Mouse (Mus musculus) limb, embryonic 15.5 days (tissue): ENCODE measurements at regions not wholly inside any gene's neighbourhood (a gene's known extent, or its start where the extent isn't known, plus 50 kb on each side); places are given as distances from the start of the nearest gene placed in this dataset.

ENCODE experiments used
- ATAC-seq: fragments of 200-750 bp; cut with Nextera tagmentation; 2 replicates; pipeline ENCODE4 v1.8.0; 2017; ENCODE audit warnings: low read depth, moderate TSS enrichment; ENCODE audit not compliant: insufficient number of reproducible peaks, low FRiP score, low TSS enrichment
- H3K27ac ChIP-seq: fragments of 300-500 bp; sonication (generic); 2 replicates; pipeline ENCODE4 v1.5.1; 2015; ENCODE audit warnings: moderate library complexity, mild to moderate bottlenecking, inconsistent platforms
- H3K27me3 ChIP-seq: fragments of 300-500 bp; sonication (generic); 2 replicates; pipeline ENCODE4 v1.6.1; 2015; ENCODE audit warnings: inconsistent platforms
- H3K36me3 ChIP-seq: fragments of 300-500 bp; sonication (generic); 2 replicates; pipeline ENCODE4 v1.6.1; 2015; ENCODE audit warnings: inconsistent platforms
- H3K4me1 ChIP-seq: fragments of 300-500 bp; sonication (generic); 2 replicates; pipeline ENCODE4 v1.6.1; 2015; ENCODE audit warnings: inconsistent platforms
- H3K4me2 ChIP-seq: fragments of 300-500 bp; sonication (generic); 2 replicates; pipeline ENCODE4 v1.6.1; 2015; ENCODE audit warnings: mild to moderate bottlenecking, inconsistent platforms
- H3K4me3 ChIP-seq: fragments of 300-500 bp; sonication (generic); 2 replicates; pipeline ENCODE4 v1.5.1; 2015; ENCODE audit warnings: mild to moderate bottlenecking, inconsistent platforms
- H3K9ac ChIP-seq: fragments of 300-500 bp; sonication (generic); 2 replicates; pipeline ENCODE4 v1.6.1; 2015; ENCODE audit warnings: inconsistent platforms
- H3K9me3 ChIP-seq: fragments of 300-500 bp; sonication (generic); 2 replicates; pipeline ENCODE4 v1.6.1; 2016; ENCODE audit warnings: inconsistent platforms
- WGBS: fragments of 180-500 bp; shearing (Covaris S2); methylation state at CpG from one replicate; pipeline ENCODE4 v1.1.7; 2015; 5-methylcytosine and 5-hydroxymethylcytosine counted together

DNA sequence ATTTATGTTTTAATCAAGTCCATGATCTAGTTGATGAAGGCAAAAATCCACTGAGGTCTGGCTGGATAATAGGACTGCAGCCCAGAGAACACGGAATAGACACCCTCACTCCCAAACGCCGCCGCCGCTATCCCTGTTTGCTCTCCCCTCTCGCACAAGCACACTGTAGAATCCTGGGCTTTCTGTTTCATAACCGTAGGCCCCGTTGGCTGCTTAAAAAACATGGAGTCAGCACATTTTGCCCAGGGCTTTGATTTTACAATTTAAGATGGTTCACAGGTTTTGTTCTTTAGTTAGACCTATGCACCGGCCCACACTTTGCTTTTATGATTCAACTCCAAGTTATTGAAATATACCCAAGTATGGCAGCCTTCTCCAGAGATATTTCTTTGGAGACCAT, 229.6 kb downstream of the Ttll7 start:
- H3K9me3 ChIP-seq, result no peaks in the 10 kb centered on the region
- H3K27ac ChIP-seq, result no peak overlapping the region
- no peak overlapping the region for H3K9ac ChIP-seq
- no peaks in the 10 kb centered on the region for H3K4me1 ChIP-seq
- no peak overlapping the region for H3K4me2 ChIP-seq
- H3K27me3 ChIP-seq, result no peaks in the 10 kb centered on the region
- no peaks in the 10 kb centered on the region for H3K36me3 ChIP-seq
- WGBS, result 86% methylated on average over 9 of the region's 9 CpGs
- no peak for ATAC-seq
- H3K4me3 ChIP-seq, result no peak overlapping the region

- Histone ChIP-seq H3K36me3 (no peaks in the 10 kb centered on the region), H3K4me1 (no peaks in the 10 kb centered on the region), H3K27ac (no peak overlapping the region), H3K9me3 (no peaks in the 10 kb centered on the region), H3K4me3 (no peak overlapping the region), H3K9ac (no peak overlapping the region), H3K27me3 (no peaks in the 10 kb centered on the region), H3K4me2 (no peak overlapping the region)
- 55% methylated on average over 7 of the region's 7 CpGs for WGBS
- ATAC-seq, result no peak
Measured at GRCm38 (mm10) chr3:147082255-147082943, 230.2 kb downstream of the Ttll7 start.

DNA sequence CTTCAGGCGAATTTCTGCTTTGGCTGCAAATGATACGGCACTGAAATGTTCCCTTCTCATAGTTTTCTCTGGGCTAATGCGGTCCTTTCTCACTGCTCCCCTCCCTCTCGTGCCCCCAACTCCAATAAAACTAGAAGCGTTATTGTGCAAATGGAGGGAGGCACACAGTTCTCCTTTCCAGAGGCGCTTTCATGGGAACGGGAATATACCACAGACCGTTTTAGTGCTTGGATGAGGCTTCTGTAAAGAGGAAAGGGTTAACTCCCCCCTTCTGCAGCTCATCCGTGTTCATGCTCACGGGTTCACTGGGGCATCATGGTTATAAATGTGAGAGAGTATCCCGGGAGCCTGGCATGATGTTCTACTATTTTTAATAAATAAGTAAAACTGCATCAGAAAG, 231.2 kb downstream of the Ttll7 start:
- 36% methylated on average over 11 of the region's 11 CpGs for WGBS
- H3K9me3 ChIP-seq, result no peaks in the 10 kb centered on the region
- no peaks in the 10 kb centered on the region for H3K36me3 ChIP-seq
- no peaks in the 10 kb centered on the region for H3K27me3 ChIP-seq
- H3K4me2 ChIP-seq, result peak overlapping the region; percentile 8; the same call in 1 of the 2 replicates
- no peak overlapping the region for H3K4me3 ChIP-seq
- H3K27ac ChIP-seq, result no peak overlapping the region
- H3K4me1 ChIP-seq, result no peaks in the 10 kb centered on the region
- no peak for ATAC-seq
- H3K9ac ChIP-seq, result no peak overlapping the region

DNA sequence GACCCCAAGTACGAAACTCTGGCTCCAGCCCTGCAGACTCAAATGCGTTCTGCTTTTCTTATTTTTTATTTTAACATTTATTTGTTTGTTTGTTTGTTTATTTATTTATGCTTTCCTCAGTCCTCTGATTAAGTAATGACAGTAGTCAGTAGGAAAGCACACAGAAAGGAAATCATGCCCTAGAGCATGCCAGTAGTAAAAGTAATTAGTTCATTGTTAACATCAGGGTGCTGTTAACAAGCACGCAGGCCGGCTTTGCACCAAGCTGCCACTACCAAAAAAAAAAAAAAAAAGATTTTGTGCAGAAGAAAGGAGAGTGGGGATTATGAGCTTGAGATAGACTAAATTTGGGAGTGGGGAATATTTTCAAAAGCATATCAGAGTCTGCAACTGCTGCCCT, 231.7 kb downstream of the Ttll7 start:
- Histone ChIP-seq H3K36me3 (no peaks in the 10 kb centered on the region), H3K4me2 (no peak overlapping the region), H3K9me3 (no peaks in the 10 kb centered on the region), H3K27ac (no peak overlapping the region), H3K27me3 (no peaks in the 10 kb centered on the region), H3K4me1 (no peaks in the 10 kb centered on the region), H3K9ac (no peak overlapping the region), H3K4me3 (no peak overlapping the region)
- ATAC-seq, result no peak
- WGBS, result 56% methylated on average over 4 of the region's 4 CpGs

DNA sequence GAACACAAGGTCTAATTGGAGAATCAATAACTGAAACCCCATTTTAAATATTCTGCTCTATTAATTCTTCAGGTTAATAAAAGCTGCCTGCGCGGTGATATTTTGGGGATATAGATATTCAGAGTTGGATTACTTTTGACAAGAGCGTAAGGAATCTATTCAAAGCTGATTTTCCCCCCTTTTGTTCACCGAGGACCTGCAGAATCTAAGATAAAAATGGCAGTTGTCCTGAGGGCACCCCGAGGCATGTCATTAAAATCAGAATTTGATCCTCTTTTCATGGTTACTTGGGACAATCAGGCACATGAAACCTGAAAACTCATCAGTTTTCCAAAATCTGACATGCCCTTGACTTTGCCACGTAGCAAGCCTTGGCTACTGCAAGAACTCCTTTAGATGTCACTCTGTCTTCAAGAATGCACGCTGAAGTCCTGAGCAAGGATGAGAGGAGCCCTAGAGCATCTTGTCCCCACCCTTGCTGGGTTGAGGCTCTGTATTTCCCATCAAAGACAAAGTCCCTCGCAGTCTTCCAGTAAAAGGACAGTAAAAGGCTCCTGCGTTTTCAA, 232.5 kb downstream of the Ttll7 start:
- H3K4me2 ChIP-seq, result no peak overlapping the region
- ATAC-seq, result no peak
- 50% methylated on average over 9 of the region's 9 CpGs for WGBS
- no peaks in the 10 kb centered on the region for H3K9me3 ChIP-seq
- H3K27ac ChIP-seq, result no peak overlapping the region
- H3K27me3 ChIP-seq, result 0 out of 2 replicates have a peak, but pooled peaks cover 2% of the 10 kb centered on the region
- no peaks in the 10 kb centered on the region for H3K4me1 ChIP-seq
- H3K4me3 ChIP-seq, result no peak overlapping the region
- no peaks in the 10 kb centered on the region for H3K36me3 ChIP-seq
- no peak overlapping the region for H3K9ac ChIP-seq

DNA sequence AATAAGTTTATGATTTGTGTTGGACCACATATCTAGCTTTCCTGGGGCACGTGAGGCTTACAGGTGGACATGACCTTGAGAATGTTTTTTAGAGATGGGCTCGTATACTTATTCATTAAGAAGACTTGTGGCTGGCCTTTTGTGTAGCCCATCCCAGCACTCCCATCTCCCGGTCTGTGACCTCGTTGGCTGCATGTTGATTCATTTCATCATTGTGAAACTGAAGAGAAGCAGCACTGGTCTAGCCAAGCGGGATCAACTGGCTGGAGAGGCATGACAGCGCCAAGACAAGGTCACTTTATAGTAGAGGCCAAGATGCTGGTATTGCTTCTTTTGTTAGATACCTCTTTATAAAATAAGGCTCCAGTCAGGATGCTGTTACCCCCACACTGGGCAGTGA, 236.0 kb downstream of the Ttll7 start:
- Histone ChIP-seq H3K9me3 (no peaks in the 10 kb centered on the region), H3K4me2 (no peak overlapping the region), H3K9ac (no peak overlapping the region), H3K36me3 (no peaks in the 10 kb centered on the region), H3K27ac (no peak overlapping the region), H3K4me3 (no peak overlapping the region), H3K27me3 (0 out of 2 replicates have a peak, but pooled peaks cover 2% of the 10 kb centered on the region), H3K4me1 (0 out of 2 replicates have a peak, but pooled peaks cover 3% of the 10 kb centered on the region)
- 87% methylated on average over 6 of the region's 6 CpGs for WGBS
- ATAC-seq, result no peak

GRCm38 (mm10) chr3:147089716-147090115, 237.5 kb downstream of the Ttll7 start:
- Histone ChIP-seq H3K9me3 (no peaks in the 10 kb centered on the region), H3K9ac (no peak overlapping the region), H3K4me1 (0 out of 2 replicates have a peak, but pooled peaks cover 3% of the 10 kb centered on the region), H3K36me3 (no peaks in the 10 kb centered on the region), H3K4me2 (no peak overlapping the region), H3K27me3 (peaks cover 2% of the 10 kb centered on the region; the same call in 1 of the 2 replicates), H3K27ac (no peak overlapping the region), H3K4me3 (no peak overlapping the region)
- no peak for ATAC-seq
- WGBS, result 60% methylated on average over 10 of the region's 10 CpGs

DNA sequence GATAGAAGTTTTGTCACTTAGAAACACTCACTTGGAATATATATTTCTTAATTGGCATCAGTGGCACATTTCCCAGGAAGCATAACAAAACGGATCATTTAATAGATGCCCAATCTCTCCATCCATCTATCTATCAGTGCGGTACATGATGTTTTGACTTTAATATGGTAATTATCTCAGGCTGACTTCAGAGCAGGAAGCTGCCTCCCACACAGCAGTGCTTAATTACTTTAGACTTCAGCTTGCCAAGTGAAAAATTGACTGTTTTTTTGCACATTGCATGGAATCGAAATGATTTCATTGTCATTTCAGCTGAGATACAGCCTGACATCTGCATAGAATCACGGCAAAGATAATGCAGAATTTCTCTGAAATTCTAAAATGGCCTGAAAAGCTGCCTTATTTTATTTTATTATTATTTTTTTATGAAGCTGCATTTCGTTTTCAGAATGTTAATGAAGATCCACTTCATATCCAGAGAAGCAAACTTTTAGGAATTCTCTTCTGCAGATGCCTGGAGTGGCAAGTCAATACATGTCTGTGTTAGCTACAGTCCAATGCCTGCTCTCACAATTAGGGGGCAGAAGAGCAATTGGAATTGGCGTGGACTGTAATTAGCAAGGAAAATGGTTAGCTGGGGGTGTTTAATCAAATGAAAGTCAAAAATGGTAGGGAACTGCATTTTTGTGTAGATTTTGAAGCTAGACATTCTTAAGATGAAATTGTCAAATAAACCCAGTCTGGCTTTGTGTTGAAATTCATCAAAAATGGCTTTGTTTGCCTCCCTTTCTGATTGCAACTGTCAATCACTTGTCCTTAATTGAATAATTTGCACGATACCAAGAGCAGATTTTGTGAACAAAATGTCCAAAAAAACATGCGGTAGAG, 240.3 kb downstream of the Ttll7 start:
- Histone ChIP-seq H3K27ac (no peak overlapping the region), H3K9me3 (no peaks in the 10 kb centered on the region), H3K36me3 (no peaks in the 10 kb centered on the region), H3K4me3 (no peak overlapping the region), H3K9ac (no peak overlapping the region), H3K4me2 (no peak overlapping the region), H3K4me1 (peaks cover 9% of the 10 kb centered on the region; the same call in 1 of the 2 replicates), H3K27me3 (peaks cover 2% of the 10 kb centered on the region; the same call in 1 of the 2 replicates)
- ATAC-seq, result no peak
- WGBS, result 32% methylated on average over 8 of the region's 8 CpGs

DNA sequence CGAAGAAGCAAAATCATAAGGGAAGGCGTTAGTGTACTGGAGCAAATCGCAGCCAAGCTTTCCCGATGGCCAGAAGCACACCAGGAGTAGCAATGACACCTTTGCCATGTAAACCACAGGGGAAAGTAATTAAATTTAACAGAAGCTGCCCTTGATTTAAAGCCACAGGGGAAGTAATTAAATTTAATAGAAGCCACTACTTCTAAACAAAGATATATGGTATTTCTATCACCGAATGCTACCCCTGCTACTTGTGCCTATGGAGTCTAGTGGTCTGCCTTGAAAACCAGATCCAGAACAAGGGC, 240.9 kb downstream of the Ttll7 start:
- H3K27me3 ChIP-seq, result peaks cover 2% of the 10 kb centered on the region; the same call in 1 of the 2 replicates
- no peak overlapping the region for H3K27ac ChIP-seq
- H3K9me3 ChIP-seq, result no peaks in the 10 kb centered on the region
- WGBS, result 38% methylated on average over 5 of the region's 5 CpGs
- no peak overlapping the region for H3K4me2 ChIP-seq
- H3K4me3 ChIP-seq, result no peak overlapping the region
- no peak overlapping the region for H3K9ac ChIP-seq
- no peaks in the 10 kb centered on the region for H3K36me3 ChIP-seq
- peaks cover 10% of the 10 kb centered on the region; the same call in 1 of the 2 replicates for H3K4me1 ChIP-seq
- ATAC-seq, result no peak

- Histone ChIP-seq H3K4me3 (no peak overlapping the region), H3K9ac (no peak overlapping the region), H3K27me3 (no peaks in the 10 kb centered on the region; the same call in 1 of the 2 replicates), H3K4me2 (no peak overlapping the region), H3K27ac (no peak overlapping the region), H3K9me3 (no peaks in the 10 kb centered on the region), H3K36me3 (no peaks in the 10 kb centered on the region), H3K4me1 (peaks cover 31% of the 10 kb centered on the region)
- WGBS, result 39% methylated on average over 9 of the region's 9 CpGs
- no peak for ATAC-seq
Measured at GRCm38 (mm10) chr3:147096179-147096578, 244.0 kb downstream of the Ttll7 start.

DNA sequence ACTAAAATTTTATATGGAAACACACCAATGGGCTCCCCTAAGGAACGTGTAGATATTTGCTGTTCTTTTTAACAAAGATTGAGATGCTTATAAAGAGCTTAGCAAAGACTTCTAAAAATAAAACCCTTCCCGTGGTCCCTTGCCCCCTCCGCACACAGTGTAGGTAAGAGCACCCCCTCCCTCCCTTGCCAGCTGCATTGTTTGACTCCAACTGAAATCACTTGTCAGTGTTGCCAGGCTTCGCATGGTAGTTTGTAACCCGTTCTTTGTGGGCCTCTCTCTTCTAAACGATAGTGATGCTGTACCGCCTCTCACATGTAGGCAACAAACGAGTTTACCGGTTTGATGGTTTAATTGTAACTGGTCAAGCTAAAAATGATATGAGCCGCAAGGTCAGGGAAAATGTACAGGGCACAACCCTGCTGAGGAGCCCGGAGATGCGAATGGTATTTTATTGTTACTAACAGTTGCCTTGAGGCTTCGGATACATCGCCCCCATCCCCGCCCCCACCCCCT, 246.0 kb downstream of the Ttll7 start:
- ATAC-seq, result no peak
- peak overlapping the region; percentile 10; the same call in 1 of the 2 replicates for H3K4me2 ChIP-seq

DNA sequence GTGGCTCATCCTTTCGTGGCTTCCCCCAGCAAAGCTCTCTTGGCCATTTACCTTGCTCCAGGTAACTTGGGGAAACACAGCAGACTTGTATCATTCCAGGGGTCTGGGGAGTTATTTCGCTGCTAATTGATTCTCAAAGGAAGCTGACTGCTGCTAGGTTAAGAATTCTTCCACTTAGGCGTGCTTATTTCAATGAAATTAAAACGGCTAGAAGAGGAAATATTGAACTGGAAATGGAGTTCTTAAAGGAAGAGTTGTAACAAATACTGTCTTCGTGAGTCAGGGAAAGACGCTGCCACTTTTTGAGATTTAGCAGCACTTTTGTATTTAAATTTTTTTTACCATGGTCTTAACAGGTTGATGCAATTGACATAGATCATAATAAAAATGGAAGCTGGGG, 246.4 kb downstream of the Ttll7 start:
- 29% methylated on average over 6 of the region's 6 CpGs for WGBS
- Histone ChIP-seq H3K27me3 (no peaks in the 10 kb centered on the region; the same call in 1 of the 2 replicates), H3K36me3 (no peaks in the 10 kb centered on the region), H3K4me2 (peak overlapping the region; percentile 10; the same call in 1 of the 2 replicates), H3K9ac (no peak overlapping the region), H3K27ac (no peak overlapping the region), H3K4me1 (peaks cover 34% of the 10 kb centered on the region), H3K4me3 (no peak overlapping the region), H3K9me3 (no peaks in the 10 kb centered on the region)
- ATAC-seq, result no peak

More for the DNA sequence above, 246.0 kb downstream of the Ttll7 start:
- Histone ChIP-seq H3K4me1 (peaks cover 34% of the 10 kb centered on the region), H3K27ac (no peak overlapping the region), H3K27me3 (no peaks in the 10 kb centered on the region; the same call in 1 of the 2 replicates), H3K9me3 (no peaks in the 10 kb centered on the region), H3K4me3 (no peak overlapping the region), H3K36me3 (no peaks in the 10 kb centered on the region), H3K9ac (no peak overlapping the region)
- 20% methylated on average over 15 of the region's 15 CpGs for WGBS
